9 mouse cellular contexts compared by ENCODE assay signal in genomic region chr7:105568583-105568982, GRCm38 (mm10). TPM values are rescaled to one million over a fixed set of nuclear protein-coding genes. Genes with fewer than 3 reads are reported as not detected.
A peak's percentile ranks its signal among the peaks of the same experiment; 100 is the strongest.
DNase-seq lines count a peak whose midpoint lies in the region; ATAC-seq and TF ChIP-seq lines count a peak whose summit lies in the region.
"Had no signal": no experiment of that assay in that cellular context is flagged by ENCODE, and none has a peak within 500 bp of the region (broad histone marks: within the 10 kb centered on the region; RNA-seq: fewer than 3 reads in every experiment).

No protein-coding gene starts in this region.

- H3K4me3 ChIP-seq in hindbrain, postnatal 0 days (ENCODE audit: low read length): peak overlapping the region; percentile 27
- peak overlapping the region; percentile 33 for H3K4me3 ChIP-seq in olfactory bulb, adult 2 months (ENCODE audit: insufficient read depth, low read depth, low read length)

- peaks cover 36% of the 10 kb centered on the region for H3K4me1 ChIP-seq in hindbrain, postnatal 0 days (ENCODE audit: insufficient read depth, low read length)
- H3K4me1 ChIP-seq in olfactory bulb, adult 2 months (ENCODE audit: control insufficient read depth, insufficient read depth, low read length): peaks cover 43% of the 10 kb centered on the region

- ATAC-seq in frontal cortex, adult (ENCODE audit: low TSS enrichment): peak; percentile 45
- peak; percentile 71 for ATAC-seq in hindbrain, postnatal 0 days

- no peaks in the 10 kb centered on the region for H3K9me3 ChIP-seq in hindbrain, postnatal 0 days (ENCODE audit: low read length)

- peak overlapping the region; percentile 88 for H3K27ac ChIP-seq in hindbrain, postnatal 0 days
- H3K27ac ChIP-seq in olfactory bulb, adult 2 months (ENCODE audit: insufficient read depth, low read depth, low read length): peak overlapping the region; percentile 61

- H3K27me3 ChIP-seq in hindbrain, postnatal 0 days (ENCODE audit: insufficient read depth, low read length): no peaks in the 10 kb centered on the region

- peak overlapping the region; percentile 64 for H3K4me2 ChIP-seq in hindbrain, postnatal 0 days (ENCODE audit: low read depth, low read length)

- no peak for DNase-seq in frontal cortex, postnatal 25 days (ENCODE audit: low spot score in 2 of 2)
- peak; percentile 54 to 62 for DNase-seq in cerebellum, postnatal 36 days
- peak; percentile 77 for DNase-seq in hindbrain, postnatal 0 days (ENCODE audit: low spot score)
- no peak for DNase-seq in adrenal gland, postnatal 14 days
- DNase-seq in heart, adult 9 months (ENCODE audit: low spot score in 2 of 2): no peak
- no peak for DNase-seq in kidney, adult 9 months

- H3K36me3 ChIP-seq in hindbrain, postnatal 0 days (ENCODE audit: insufficient read depth, low read length): peaks cover 52% of the 10 kb centered on the region

- peak overlapping the region; percentile 56 for H3K9ac ChIP-seq in hindbrain, postnatal 0 days (replicated peaks; ENCODE audit: low read length)

- no peak for TF ChIP-seq POLR2A in olfactory bulb, adult 2 months (IDR thresholded peaks at IDR 0.05; ENCODE audit: insufficient read depth, low read depth, low read length)

- WGBS in hindbrain, postnatal 0 days: 7% methylated on average over 7 of the region's 7 CpGs
- 8% methylated on average over 7 of the region's 7 CpGs for WGBS in olfactory bulb, adult 2 months

- TF ChIP-seq CTCF in hindbrain, postnatal 0 days (IDR thresholded peaks at IDR 0.05; ENCODE audit: low read depth): no peak
- TF ChIP-seq CTCF in olfactory bulb, adult 2 months (IDR thresholded peaks at IDR 0.05; ENCODE audit: insufficient read depth, low read depth, low read length): no peak

RNA-seq across cellular contexts. Expression of gene Apbb1, which starts 12.9 kb away (rescaled TPM):
- total RNA-seq in hindbrain, postnatal 0 days (2014; rRNA removed): 512 and 570 TPM in 2 replicates
- polyA plus RNA-seq in hindbrain, postnatal 0 days (2015; fragmentation: Nextera tagmentation; extraction: Ambion mirVana): 306 and 307 TPM in 2 replicates
- polyA plus RNA-seq in olfactory bulb, adult 2 months (2012; ENCODE audit: insufficient read depth, insufficient read length, low replicate concordance, missing spikeins): not detected in 2 replicates
- total RNA-seq in adrenal gland, postnatal 14 days (2021): 14.1 and 19.4 TPM in 2 replicates

RNA-seq across cellular contexts. Expression of gene Smpd1, which starts 14.4 kb away (rescaled TPM):
- total RNA-seq in hindbrain, postnatal 0 days (2014; rRNA removed): 177 and 178 TPM in 2 replicates
- 103 and 108 TPM in 2 replicates for polyA plus RNA-seq in hindbrain, postnatal 0 days (2015; fragmentation: Nextera tagmentation; extraction: Ambion mirVana)
- not detected in 2 replicates for polyA plus RNA-seq in olfactory bulb, adult 2 months (2012; ENCODE audit: insufficient read depth, insufficient read length, low replicate concordance, missing spikeins)
- 61.5 and 76.3 TPM in 2 replicates for total RNA-seq in adrenal gland, postnatal 14 days (2021)

RNA-seq across cellular contexts. Expression of gene Hpx, which starts 31.4 kb away (rescaled TPM):
- total RNA-seq in hindbrain, postnatal 0 days (2014; rRNA removed): 0.36 TPM in 1 of 2 replicates, not detected in the other
- 0.11 TPM in 1 of 2 replicates, not detected in the other for polyA plus RNA-seq in hindbrain, postnatal 0 days (2015; fragmentation: Nextera tagmentation; extraction: Ambion mirVana)
- polyA plus RNA-seq in olfactory bulb, adult 2 months (2012; ENCODE audit: insufficient read depth, insufficient read length, low replicate concordance, missing spikeins): not detected in 2 replicates
- total RNA-seq in adrenal gland, postnatal 14 days (2021): 31.2 and 508 TPM in 2 replicates
- total RNA-seq: layer of hippocampus, postnatal 25 days had no signal

Comparison
In these comparisons a context has a peak if more than half of its experiments do, and no peak if none do; other contexts are left out.
1. DNase-seq: peak in cerebellum, postnatal 36 days (2 of 2) and hindbrain, postnatal 0 days (single experiment); none in frontal cortex, postnatal 25 days (0 of 2), adrenal gland, postnatal 14 days (single experiment), heart, adult 9 months (0 of 2) and kidney, adult 9 months (single experiment).
2. RNA of gene Apbb1, which starts 12.9 kb away (total RNA-seq): 512 to 570 TPM in hindbrain, postnatal 0 days; 14.1 to 19.4 TPM in adrenal gland, postnatal 14 days; every median in the first group is over 10 times any median in the second.
3. RNA of gene Hpx, which starts 31.4 kb away (total RNA-seq): 31.2 to 508 TPM in adrenal gland, postnatal 14 days; 0.36 TPM in hindbrain, postnatal 0 days; every median in the first group is over 10 times any median in the second.